Mouse (Mus musculus): ENCODE measurements around the gene Olfr691.
A peak's percentile ranks its signal among the peaks of the same experiment; 100 is the strongest.
"Not testable (repeated sequence)": the region's sequence is repeated elsewhere in the genome, so short reads cannot be mapped to it uniquely, and the experiment has no call there.

Gene Olfr691

DNA sequence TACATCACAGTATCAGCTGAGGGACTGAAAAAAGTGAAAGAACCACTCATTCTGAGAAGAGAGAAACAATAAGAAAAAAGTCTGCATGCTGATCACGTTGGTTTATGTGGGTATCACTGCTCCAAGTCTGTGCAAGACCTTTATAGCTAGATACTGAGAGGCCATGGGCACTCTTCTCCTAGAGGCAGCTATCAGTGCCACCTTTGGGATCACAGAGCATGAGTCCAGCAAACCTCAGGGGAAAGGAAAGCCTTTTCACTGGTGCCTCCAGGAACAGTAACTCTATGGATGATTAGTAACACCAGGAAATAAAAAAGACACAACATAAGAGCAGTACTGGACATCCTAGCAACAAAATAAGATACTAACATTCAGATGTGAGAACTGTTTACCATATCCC lies at the start of gene Olfr691:
Gene Olfr691 (minus strand): TSS at position 101 of the 400 bp plus-strand sequence.
- DNase-seq (ENCODE audit: low read depth, low spot score): no peak

DNA sequence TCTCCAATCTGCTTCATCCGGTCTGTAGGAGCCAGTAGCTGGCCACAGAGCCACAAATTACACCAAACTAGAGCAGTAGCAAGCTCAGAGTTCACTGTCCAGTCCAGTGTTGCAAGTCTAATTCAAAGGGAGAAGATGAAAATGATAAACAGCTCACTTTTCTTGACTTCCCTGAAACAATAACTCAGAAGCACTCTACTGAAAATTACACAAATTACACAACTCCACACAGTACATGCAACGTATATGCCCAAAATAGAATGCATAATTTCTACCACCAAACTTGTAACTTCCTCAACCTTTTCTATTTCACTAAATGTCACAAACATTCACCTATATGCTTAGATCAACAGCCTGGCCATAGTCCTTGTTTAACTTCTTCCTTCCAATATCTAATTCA lies 48.2 kb upstream of the Olfr691 start:
- no peak for DNase-seq (ENCODE audit: low read depth, low spot score)

DNA sequence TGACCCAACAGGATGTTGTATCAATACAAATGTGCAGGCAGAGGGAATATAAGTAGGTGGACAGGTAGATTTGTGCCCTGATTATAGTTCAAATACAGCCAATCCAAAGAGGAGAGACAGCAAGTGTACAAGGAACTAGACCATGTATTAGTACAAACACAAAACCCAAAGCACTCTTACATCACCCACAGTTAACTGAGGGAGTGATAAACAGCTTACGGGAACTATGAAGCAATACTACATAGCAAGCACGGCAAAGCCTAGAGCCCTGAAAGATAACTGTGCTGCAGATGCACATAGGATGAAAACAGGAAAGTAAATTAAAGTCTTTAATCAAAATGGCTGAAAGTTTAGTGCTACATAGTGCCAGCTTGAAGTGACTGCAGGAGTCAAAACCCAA lies 45.6 kb upstream of the Olfr691 start:
- DNase-seq (ENCODE audit: low read depth, low spot score): no peak

DNA sequence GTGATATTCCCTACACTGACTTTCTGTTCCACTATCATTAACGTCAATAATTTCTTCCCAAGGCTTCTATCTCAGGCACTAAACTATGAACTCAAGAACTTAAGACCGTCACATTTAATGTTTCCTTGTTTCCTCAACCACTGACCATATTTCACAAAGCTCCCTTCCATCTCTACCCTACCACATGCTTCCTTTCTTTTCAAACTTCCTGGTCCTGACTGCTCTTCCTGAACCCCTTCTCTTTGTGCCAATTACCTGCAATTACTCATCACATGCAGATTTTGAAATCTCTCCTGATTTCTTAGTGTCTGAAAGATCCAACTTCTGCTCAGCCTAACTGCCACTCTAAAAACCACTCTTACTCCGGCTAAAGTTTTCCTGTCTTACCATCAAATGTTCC lies 38.3 kb upstream of the Olfr691 start:
- no peak for DNase-seq (ENCODE audit: low read depth, low spot score)

DNA sequence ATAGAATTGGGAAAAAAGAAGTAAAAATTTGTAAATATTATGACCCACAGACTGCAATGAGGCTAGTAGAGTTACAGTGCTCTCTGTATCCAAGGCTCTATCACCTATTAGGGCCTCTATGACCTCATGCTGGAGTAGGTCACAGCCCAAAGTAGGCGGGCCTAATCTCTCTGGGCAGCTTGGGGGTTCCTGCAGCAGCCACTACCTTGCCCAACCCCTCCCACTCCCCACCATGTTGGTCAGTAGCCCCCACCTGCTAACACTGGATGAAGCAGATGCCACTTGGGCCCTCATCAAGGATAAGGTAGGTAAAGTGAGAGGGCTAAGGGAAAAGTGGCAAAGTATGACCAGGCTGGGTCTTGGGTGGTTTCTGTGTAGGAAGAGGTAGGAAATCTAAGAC lies 32.8 kb upstream of the Olfr691 start, which contains the start of gene Gm5901:
Gene Gm5901 (plus strand): TSS at position 173 of the 400 bp plus-strand sequence.
- no peak for DNase-seq (ENCODE audit: low read depth, low spot score)

DNA sequence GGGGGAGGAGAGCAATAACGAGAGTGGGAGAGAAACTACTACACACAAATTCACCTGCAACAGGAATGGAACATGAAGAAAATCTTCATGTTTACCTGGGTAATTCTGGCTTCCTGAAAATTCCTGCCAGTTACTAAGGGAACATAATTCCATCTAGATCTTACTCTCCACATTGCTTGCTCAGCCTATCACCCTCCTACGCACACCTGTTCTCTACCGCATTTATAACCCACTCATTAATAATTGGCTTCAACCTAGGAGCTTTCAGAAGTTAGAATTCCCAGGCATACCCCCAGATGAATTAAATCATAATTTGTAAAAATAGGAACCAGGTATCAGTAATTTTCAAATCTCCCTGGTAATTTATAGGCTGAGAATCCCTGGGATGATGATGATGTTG lies 31.9 kb upstream of the Olfr691 start:
- DNase-seq (ENCODE audit: low read depth, low spot score): no peak

DNA sequence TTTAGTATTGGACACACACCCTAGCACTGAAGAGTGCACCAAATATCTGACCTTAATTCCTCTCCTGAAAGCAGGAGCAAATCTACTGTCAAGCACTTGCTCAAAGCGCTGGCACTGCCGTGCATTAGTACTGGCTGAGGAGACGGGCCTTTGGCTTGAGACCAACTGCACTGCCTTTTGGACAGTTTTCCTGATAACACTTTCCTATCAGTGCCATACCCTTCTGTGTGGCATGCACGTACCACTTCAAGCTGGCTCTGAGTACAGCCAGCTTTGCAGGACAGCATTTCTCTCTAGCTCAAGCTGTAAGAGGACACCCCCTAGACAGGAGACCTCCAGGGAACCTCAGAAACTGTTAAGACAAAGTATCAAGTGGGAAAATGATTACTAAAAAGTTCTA lies 31.4 kb upstream of the Olfr691 start:
- DNase-seq (ENCODE audit: low read depth, low spot score): no peak

DNA sequence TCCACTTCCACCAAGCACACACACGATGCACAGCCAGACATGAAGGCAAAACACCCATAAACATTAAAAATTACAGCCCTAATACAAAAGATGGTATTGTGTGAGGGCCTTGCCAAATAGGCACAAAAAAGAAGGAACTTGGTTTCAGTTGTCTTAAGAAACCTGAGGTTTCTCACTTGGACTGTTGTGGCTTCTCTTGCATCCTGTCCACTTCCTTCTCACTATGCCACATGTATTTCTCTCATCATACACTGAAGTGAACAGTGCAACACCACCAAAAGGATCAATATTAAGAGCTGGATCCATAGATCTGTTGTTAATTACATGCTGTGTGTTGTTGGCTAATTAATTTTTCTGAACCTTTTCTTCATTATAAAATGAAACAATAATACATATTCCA lies 30.8 kb upstream of the Olfr691 start:
- no peak for DNase-seq (ENCODE audit: low read depth, low spot score)

DNA sequence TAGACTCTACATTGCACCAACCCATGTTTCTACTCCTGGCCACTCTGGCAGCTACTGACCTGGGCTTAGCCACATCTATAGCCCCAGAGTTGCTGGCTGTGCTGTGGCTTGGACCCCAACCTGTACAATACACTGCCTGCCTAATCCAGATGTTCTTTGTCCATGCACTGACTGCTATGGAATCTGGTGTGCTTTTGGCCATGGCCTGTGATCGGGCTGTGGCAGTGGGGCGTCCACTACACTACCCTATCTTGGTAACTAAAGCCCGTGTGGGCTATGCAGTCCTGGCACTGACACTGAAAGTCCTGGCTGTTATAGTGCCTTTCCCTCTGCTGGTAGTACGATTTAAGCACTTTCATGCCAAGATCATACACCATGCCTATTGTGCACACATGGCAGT lies 26.5 kb upstream of the Olfr691 start:
- DNase-seq (ENCODE audit: low read depth, low spot score): no peak

DNA sequence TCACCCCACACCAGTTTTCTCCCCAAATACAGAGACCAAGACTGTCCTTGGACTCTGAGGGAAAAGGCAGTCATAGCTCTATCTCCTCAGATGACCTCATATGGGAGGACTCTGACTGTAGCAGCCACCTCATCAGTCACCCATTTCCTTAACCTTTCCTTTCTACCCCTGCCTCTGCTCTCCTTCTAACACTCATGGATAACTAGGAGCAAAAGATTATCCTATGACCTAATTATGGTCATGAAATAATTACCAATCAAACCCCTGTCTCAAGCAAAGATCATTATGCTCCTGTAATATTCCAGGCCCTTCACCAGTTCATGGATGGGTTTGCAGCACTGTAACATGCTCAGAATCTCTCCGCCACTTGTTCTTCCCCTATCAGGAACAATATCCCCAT lies 25.9 kb upstream of the Olfr691 start, which contains the start of gene Olfr692:
Gene Olfr692 (plus strand): TSS at position 301 of the 400 bp plus-strand sequence.
- DNase-seq (ENCODE audit: low read depth, low spot score): no peak

DNA sequence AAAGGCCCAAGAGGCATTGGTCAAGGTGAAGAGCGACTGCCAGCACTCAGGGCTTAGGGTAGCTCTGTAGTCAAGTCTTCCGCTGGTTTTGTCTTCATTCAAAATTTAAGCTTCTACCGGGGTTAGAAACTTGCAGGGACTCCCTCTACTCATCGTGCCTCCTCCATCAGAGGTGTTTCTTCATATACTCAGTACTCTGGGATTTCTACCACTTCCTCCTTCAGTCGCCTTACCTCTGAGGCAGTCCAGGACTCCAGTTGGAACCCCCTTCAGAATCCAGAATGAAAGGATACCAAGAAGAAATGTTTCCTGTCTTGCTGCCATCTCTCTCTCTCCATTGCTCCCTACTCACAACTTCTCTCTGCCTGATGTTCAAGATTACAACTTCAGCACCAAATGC lies 25.2 kb upstream of the Olfr691 start:
- no peak for DNase-seq (ENCODE audit: low read depth, low spot score)

DNA sequence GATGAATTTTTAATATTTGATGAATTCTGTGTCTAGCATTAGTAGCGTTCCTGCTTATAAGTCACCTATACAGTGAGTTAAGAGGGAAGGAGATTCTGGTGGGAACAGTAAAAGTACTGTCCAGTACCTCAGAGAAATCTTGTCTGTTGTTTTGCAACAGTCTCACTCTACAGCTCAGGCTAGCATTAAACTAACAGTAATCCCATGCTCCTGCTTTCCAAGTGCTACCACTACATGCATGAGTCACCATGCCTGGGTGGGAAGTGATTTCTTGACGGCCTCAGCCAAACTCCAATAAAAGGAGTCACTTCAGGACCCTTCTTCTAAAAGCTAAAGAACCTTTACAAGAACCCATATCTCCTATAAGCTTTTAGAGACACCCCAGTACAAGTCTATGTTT lies 19.6 kb upstream of the Olfr691 start:
- no peak for DNase-seq (ENCODE audit: low read depth, low spot score)

DNA sequence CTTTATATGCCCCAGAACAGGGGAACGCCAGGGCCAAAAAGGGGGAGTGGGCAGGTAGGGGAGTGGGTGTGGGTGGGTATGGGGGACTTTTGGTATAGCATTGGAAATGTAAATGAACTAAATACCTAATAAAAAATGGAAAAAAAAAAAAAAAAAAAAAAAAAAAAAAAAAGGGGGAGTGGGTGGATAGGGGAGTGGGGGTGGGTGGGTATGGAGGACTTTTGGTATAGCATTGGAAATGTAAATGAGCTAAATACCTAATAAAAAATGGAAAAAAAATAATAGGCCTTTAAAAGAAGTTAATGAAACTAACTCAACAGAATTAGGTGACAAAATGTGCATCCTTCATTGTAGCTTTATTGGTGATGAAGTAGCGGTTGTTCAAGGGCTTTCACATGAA lies 14.4 kb upstream of the Olfr691 start:
- not testable (repeated sequence) for DNase-seq (ENCODE audit: low read depth, low spot score)

DNA sequence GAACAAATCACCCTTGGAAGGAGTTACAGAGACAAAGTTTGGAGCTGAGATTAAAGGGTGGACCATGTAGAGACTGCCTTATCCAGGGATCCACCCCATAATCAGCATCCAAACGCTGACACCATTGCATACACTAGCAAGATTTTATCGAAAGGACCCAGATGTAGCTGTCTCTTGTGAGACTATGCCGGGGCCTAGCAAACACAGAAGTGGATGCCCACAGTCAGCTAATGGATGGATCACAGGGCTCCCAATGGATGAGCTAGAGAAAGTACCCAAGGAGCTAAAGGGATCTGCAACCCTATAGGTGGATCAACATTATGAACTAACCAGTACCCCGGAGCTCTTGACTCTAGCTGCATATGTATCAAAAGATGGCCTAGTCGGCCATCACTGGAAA lies 14.0 kb upstream of the Olfr691 start:
- not testable (repeated sequence) for DNase-seq (ENCODE audit: low read depth, low spot score)

DNA sequence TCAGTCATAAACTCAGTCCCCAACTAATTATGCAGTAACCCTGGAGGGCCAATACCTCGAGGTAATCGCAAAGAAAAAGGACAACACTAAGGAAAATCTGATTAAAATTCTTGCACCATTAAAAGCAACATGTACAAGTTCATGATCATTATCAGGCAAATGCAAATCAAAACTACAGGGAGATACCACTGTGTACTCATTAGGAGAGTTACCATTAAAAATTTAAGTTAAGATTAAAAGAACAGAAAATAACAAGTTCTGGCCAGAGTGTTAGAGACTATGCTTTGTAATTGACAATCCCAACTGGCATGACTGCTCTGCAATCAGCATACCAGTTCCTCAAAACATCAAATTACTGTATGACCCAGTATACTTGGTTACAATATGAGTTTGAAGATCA lies 682 bp upstream of the Olfr691 start:
- no peak for DNase-seq (ENCODE audit: low read depth, low spot score)

DNA sequence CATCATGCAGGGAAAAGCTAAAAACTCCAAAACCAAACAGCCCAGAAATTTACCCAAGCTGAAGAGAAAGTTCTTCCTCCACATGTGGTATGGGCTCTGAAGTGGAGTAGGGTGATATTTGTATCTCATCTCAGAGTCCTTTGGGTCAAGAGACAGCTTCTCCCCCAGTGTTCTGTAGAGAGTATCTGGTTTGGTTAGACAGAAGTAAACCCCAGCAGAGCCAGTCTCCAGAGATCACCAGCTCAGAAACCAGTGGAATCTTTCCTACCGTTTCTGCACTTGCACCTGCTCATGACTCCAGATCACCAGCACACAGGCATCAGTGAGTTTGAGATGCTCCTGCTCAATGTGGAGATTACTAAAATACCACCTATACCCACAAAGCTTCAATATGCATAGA lies 8.1 kb downstream of the Olfr691 start, which contains the start of gene Olfr690:
Gene Olfr690 (minus strand): TSS at position 101 of the 400 bp plus-strand sequence.
- no peak for DNase-seq (ENCODE audit: low read depth, low spot score)

DNA sequence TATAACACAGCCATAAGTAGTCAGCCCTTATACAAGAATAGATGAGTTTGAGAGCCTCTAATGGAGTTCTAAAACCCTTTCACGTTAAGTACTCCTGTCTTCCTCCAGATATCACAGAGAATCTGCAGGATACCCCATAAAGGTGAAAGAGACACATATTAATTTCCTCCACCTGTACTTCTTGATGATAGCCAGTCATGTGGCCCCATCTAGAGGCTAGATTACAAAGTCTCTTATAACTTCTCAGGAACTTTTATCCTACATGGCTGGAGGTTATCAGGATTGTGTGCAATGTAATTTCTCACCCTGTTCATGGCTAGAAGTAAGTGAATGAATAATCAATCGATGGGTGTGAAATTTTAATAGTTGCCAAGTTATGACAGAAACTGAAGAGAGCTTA lies 16.8 kb downstream of the Olfr691 start:
- DNase-seq (ENCODE audit: low read depth, low spot score): no peak

DNA sequence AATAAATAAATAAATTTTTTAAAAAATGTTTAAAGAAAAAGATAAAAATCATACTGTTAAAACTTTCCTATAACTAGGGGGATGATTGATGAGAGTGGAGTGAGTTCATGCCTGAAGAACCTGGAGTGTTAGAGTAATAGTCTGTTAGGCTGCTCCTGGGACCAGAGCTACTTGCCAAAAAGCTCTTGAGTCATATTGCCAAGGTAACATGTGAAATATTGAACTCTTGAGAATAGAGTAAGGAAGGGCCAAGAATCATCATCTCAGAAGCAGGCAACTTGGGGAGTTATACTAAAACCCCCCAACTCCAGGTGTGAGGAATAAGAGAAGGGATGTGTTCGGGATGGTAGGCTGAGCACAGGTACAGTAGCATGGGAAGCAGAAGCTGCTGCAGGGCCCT lies 31.2 kb downstream of the Olfr691 start, which contains the start of gene Olfr689:
Gene Olfr689 (plus strand): TSS at position 301 of the 400 bp plus-strand sequence.
- no peak for DNase-seq (ENCODE audit: low read depth, low spot score)

DNA sequence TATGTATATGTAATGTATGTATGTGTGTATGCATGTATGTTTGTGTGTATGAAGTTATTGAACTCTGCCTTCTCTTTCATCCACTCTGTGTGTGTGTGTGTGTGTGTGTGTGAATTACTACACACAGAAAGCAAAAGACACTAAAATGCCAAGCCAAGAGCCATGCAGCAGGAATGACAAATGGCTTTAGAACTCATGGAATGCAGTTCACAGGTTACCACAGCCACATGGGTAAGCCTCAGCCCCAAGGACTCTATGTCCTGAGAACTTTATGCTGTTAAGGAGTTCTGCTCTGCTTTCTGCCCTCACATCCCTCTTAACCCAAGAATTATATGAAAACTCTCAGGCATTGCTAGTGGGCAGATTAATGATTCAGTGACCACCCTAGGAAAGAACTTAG lies 52.0 kb downstream of the Olfr691 start:
- peak; percentile 67 for DNase-seq (ENCODE audit: low read depth, low spot score)

DNA sequence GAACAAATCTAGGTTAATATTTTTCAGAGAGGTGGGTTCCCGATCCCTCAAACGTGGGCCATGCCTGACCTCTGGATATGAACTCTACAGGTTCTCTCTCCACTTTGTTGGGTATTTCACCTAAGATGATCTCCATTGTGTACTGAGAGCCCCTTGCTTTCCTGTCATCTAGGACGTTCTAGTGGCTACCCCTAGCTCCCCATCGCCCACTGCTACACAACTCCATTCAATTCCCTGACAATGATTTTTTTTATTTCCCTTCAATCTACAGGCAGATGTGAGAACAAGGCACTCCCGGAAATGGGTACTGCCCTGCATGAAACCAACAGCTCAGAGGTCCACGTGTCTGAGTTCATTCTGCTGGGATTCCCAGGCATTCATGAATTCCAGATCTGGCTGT lies 54.3 kb downstream of the Olfr691 start, which contains the start of gene Olfr688:
Gene Olfr688 (plus strand): TSS at position 301 of the 400 bp plus-strand sequence.
- no peak for DNase-seq (ENCODE audit: low read depth, low spot score)

All from 3T3-L1 (cell line).